Mouse (Mus musculus): ENCODE results near the gene Tmem234. TPM values are rescaled to one million over a fixed set of nuclear protein-coding genes. Genes with fewer than 3 reads are reported as not detected.

The Tmem234 gene
- total RNA-seq, 2 experiments from 2014 or later: 42.3 to 47.0 TPM

DNA sequence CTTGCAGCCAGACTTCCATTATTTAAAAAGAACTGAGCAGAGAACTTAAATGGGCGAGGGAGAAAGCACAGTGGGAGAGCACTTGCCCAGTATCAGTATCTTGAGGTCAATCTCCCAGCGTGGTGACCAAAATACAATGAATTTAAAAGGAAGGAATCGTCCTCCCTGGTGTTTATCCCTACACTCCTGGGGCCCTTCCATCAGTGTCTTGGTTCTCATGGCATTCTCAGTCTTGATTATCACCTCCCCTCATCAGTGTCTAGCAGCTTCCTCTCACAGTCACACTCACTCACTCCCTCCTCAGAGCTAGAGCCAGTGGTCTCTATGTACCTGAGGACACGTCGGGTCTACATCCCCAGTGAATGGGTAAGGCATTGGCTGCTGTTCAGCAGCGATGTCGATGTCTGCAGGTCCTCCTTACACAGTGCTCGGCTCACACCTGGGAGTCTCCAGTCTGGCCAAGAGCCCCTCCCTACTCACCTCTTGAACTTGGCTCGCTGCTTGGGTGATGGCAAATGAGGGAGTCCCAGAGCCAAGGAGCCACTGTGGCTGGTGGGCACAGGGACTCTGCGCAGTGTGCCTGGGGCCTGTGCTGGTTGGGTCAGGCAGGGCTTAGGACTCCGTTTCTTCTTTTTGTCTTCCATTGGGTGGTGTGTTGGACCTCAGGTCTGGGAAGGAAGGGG lies 21.8 kb downstream of the Tmem234 start:
- no peak for DNase-seq

DNA sequence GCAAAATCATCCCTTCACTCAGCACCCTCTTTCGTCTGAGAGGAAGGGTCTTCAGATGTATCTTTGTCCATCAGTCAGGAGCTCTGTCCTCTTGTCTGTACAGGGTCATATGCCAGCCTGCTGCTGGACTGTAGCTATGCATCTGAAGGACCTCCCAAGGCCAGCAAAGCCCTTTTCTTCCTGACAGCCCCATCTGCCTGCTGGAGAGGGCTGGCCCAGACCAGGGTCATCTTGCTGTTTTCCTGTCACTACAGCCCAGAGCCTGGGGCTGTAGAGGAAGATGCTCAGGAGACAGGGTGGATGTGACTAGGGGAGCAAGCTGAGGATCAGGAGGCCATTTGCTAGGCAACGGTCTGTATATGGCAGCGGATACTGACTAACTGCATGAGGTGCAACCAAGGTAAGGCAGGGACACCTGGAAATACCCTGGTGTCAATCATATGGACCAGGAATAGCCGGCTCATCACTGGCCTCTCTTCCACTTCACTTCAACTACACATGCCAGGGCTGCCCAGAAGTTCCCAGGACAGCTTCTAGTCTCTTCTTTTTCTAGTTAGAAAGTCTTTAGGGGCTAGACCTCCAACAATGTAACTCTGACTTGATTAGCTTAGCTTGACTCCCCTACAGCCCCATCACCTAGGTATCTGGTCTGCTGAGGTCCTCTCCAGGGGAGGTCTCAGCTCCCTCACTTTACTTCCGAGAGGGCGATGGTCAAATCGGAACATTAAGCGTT lies 22.5 kb downstream of the Tmem234 start:
- DNase-seq: no peak

DNA sequence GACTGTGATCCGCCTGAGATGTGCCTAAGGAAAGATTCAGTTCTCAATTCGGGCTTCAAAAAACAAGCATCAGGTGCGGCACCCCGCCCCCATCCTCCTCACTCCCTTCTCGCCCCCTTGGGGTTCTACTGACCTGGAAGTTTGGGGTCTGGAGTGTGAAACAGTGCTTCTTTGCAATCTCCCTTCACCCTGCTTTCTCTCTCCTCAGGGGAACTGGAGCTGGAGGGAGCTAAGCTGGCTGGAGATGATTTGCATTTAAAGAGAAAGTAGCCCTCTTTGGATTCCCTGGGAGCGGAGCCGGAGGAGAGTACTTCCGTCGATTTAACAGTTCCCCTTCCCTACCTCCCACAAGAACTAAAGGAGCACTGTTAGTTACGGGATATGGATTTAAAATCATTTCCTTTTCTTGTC lies 23.2 kb downstream of the Tmem234 start, which contains the start of gene Ccdc28b:
Gene Ccdc28b (minus strand): TSS at position 267 of the 411 bp plus-strand sequence.
- no peak for DNase-seq

DNA sequence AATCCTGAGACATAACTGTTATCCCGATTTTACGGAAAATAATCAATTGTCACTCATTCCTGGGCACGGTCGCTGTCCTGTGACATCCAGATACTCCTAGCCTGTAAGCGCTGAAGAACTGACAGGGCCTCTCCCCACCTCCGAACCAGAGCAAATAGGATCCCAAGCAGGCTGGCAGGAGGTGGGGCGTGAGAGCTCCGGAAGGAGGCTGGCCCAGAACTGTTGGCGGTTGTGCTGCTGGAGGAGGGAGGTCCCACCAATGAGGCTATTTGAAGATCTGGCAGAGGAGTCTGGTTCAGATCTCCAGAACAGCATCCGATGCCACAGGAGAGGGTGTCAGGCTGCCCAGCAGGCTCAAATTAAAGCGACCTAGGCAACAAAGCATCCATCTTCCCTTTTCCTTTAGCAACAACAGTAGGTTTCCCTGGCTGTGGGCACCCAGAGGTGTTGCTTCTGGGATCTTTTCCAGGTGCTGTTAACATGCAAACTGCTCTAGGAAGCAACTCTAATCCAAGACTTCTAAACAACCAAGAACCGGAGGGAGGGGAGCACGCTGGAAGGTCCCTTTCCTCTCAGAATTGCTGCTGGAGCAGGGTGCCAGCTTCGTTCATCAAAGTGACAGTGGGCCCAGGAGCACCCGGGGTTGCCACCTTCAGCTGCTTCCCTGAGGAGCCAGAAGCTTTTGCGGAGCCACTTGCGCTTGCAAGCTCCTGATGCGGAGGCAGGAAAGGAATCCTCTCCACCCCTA lies 24.0 kb downstream of the Tmem234 start:
- DNase-seq: peak; percentile 71

DNA sequence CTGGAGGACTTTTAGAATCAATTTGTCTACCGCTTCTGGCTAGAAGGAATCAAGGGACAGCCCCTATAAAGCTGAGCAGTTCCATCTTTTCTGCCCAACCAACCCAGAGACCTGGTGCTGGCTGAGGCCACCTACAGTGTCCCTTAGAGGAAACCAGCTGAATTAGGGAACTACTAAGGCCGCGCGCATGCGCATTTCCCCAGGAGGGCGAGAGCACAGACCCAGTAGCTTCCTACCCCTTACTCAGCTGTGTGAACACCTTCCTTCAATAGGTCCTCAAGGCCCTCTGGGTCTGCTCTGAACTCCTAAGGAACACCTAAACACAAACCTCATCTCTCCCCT lies 24.5 kb downstream of the Tmem234 start:
- DNase-seq: peak; percentile 36

DNA sequence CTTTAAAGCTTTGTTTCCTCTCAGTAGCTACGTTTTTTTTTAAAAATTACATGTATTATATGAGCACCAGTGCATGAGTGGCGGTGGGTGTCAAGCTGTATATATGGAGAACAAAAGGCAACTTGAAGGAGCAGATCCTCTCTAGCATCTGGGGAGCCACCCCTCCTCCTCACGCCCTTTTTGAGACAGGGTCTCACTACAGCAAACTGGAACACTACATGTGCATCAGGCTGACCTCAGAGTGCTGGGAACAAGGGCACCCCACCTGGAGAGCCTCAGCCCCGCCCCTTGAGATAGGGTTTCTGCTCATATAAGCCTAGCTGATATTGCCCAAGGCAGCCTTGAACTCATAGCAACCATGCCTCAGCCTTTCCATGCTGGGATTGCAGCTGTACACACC lies 25.0 kb downstream of the Tmem234 start:
- no peak for DNase-seq

DNA sequence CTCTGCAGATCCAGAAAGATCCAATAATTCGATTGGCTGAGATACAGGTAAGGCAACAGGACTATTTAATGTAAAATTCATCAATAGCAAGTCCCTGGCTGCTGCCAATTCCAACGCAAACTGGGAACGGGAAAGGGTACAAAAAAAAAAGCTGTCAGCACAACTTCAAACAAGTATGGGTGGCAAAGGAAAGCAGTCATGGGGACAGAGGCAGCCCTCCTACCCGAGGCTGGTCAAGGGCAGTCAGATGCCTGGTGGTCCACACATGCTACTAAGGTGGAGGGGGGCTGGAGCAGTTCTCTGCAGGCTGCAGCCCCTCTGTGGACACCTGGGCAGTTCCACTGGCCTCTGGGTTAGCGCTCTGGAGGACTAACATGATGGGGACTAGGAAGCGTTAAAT lies 25.6 kb downstream of the Tmem234 start:
- DNase-seq: no peak

DNA sequence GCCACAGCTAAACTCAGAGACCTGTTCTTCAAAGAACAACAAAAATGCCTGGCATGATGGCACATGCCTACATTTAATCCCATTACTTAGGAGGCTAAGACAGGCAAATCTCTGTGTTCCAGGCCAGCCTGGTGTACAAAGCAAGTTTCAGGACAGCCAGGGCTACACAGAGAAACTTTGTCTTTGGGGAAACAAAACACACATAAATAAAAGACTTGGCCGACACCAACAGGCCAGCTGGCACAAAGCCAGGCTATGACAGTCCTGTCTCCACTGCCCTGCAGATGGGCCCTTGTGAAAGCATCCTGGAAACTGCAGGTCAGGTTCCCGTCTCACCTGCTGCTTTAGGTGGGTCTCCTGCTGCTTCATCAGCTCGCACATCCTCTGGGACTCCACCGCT lies 30.5 kb downstream of the Tmem234 start:
- peak; percentile 39 for DNase-seq

DNA sequence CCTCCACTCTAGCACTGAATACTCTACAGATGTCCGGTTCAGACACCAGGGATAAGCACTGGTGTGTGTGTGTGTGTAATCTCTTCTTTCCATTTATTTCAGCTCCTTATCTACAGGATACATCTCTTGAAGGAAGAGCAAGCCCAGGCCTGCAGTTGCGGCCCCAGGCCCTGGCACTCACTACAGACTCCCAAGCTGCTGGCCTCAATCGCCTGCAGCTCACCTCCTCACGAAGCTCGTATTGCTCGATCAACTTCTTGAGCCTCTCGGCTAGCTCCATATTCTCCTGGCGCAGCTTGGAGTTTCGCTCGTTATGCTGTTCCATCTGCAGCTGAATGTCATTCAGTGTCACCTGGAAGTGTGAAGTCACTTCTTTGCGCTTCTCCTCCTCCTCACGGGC lies 31.4 kb downstream of the Tmem234 start:
- DNase-seq: no peak

DNA sequence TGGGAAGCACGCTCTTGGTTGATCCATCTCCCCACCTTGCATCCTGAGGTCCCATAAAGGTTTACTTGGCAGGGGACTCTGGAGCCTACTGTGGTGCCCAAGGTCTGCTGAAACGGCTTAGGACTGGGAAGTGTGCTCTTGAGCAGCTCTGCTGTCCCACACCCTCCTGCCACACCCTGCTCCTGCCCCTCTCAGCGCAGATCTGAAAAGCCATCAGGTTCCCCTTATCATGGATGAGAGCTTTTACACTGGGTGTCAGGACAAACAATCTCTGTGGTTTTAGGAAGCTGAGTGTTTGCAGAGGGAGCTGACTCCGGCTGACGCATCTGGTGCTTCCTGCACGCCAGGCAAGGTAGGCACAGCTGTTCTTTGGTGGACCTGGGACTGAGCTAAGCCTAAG lies 33.4 kb downstream of the Tmem234 start:
- DNase-seq: no peak

DNA sequence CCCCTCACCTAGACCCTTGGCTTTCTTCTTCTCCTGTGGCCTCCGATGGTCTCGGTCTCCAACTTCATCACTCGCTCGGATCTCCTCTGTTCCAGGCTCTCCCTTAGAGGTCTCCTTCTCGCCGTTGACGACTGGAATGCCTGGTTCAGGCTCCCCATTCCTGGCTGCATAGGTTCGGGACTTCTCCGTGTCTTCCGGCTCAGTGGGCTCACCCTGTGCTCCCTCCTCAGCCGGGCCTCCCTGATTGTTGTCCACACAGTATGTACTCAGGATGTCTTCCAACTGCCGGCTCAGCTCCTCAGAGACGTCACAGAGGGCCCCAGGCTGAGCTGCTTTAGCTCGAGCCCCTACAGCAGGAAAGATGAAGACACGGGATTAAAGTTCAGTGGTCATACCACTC lies 38.8 kb downstream of the Tmem234 start:
- DNase-seq: no peak

DNA sequence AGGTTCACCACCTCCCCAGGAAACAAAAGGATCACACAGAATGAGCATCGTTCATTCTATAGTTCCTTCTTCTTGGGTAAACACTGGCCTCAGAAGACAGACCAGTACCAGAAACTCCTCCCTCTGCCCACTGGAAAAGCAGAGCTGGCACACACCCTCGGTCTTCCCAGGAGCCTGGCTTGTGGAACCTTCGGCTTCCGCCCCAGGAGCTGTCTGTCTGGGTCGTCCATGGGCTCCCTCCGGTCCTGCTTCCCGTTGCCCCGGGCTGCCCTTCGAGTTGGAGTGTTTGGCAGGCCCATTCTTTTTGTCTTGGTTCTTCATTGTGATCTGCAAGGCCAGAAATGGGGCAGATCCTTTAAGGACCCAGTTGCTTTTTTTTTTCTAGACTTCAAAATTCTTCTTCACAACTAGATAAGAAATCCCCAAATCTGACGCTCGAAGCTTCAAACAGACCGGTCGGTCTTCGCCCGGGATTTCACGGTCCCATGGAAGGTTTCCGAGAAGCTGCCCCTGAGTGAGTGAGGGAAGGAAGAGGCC lies 39.7 kb downstream of the Tmem234 start:
- peak; percentile 46 for DNase-seq

DNA sequence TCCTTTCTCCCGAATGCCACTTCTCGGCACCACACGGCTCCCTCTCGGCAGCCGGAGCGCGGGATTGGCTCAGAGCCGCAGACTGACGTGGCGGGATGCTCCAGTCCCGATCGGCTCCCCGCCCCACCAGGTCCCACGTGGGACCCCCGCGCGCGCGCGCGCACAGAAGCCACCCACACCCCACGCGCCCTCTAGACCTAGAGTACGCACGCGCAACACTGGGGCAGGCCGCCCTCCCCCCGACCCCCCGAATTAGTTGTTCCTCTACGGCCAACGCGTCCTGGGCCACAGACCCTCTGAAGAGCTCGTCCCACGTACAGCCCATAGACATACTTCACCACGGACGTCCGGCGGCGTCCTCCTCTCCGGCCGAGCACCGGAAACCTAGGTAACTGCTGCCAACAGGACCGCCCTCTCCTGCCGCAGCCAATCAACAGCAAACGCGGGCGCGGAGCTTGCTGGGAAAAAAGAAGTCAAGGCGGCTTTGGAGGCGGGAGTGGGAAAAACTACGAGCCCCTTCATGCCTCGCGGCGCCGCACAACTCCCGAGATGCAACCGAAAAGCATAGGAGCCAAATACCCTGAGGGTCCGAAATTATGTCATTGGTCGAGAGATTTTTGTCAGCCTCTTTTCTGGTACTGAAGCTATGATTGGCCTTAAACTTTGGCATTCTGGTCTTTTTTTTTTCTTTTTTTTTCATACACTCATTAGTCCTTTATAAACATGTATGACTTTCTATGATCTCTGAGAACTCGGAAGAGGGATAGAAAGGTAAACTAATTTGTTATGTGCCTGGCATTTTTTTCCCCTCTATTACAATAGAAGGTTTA lies 40.4 kb downstream of the Tmem234 start, which contains the start of gene Txlna:
Gene Txlna (minus strand): TSS at position 428 of the 830 bp plus-strand sequence.
- peak; percentile 97 for DNase-seq

DNA sequence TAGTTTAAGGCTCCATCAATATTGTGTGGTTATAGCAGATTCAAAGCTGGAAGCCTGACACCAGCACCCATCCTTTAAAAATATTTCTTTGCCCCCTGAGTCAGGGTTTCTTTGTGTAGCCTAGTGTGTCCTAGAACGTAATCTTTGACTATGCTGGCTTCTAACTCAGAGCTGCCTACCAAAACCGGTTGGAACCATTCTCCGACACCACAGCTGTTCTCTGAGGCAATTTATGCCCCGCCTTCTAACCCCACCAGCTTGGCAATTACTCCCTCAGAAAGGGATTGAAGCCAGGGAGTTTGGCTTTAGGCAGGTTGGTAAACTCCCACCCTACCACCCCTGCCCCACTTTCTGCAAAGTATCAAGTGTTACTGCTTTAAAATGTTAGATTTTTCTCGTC lies 41.3 kb downstream of the Tmem234 start:
- no peak for DNase-seq

DNA sequence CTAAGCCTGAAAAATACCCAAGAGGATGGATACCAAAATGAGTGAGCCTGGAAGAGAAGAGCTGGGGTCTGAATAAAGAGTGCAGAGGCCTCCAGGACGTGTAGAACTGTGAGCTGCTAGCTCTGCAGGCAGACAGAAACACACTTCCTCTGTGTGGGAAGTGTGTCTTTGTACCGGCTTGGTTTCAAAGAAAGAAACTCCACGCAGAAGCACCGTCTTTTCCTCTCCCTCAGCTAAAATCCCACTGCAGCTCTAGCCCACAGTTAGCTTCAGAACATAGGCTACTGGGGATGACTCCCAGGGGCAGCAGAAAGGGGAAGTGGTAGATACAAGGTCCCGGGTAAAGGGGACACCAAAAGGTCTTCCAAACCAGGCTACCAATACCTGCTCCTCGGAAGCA lies 44.7 kb downstream of the Tmem234 start:
- no peak for DNase-seq

DNA sequence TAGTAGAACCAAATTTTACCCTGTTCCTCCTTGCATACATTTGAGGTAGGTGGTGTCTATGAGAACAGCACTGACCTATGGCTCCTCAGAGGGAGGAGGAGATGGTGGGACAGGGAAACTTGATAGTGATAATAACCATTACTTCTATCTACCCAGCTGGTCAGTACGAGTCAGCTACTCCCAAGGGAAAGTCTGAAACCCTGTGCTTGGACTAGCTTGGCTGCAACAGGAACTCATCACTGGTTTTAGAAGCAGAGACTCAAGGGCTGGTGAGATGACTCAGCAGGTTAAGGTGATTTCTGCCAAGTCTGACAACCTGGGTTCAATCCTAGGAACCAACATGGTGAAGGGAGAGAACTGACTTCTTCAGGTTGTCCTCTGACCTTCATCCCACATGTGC lies 48.2 kb downstream of the Tmem234 start:
- DNase-seq: no peak

DNA sequence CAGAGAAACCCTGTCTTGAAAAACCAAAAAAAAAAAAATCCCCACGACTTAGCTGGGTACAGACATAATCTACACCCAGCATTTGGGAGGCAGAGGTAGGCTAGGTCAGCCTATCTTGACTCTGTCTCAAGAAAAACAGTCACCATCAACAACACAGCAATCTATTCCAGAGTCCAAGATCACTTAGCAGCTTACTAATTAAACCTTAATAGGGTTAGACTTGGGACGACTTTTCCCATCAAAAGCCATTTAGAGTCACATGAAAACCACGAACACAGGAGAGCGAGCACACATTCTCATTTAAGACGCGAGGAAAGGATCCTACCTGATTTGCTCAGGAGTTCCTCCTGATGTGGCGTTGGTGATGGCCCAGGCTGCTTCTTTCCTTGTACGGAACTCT lies 49.9 kb downstream of the Tmem234 start:
- DNase-seq: no peak

DNA sequence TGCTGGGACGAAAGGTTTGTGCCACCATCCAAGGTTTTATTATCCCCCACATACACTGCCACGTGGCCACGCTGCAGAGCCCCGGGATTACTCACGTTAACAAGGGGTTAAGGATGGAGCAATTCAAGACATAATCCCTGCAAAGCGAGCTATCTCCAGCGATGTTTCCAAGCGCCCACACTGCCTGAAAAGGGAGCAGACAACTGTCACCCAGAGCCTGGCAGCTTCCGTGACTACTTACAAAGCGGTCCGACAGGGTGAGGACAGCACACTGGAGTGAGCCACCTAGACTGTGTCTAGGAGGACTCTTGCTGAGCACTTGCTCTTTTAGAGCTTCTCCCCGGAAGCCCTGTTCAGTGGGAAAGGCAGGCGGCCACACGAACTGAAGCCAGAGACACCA lies 54.3 kb downstream of the Tmem234 start:
- no peak for DNase-seq

DNA sequence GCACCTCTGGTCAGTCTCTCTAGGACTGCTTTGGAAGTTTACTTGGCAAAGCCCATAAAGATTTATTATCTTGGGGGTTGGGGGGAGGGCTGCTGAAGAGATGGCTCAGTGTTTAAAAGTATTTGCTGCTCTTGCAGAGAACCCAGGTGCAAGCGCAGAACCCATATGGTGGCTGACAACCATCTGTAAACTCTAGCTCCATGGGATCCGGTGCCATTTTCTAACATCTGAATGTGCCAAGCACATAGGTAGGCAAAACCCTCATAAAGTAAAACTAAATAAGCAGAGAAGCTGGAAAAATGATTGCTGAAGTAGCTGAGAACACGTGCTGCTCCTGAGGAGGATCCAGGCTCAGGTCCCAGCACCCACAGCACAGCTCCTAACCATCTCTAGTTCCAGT lies 61.1 kb downstream of the Tmem234 start:
- no peak for DNase-seq

DNA sequence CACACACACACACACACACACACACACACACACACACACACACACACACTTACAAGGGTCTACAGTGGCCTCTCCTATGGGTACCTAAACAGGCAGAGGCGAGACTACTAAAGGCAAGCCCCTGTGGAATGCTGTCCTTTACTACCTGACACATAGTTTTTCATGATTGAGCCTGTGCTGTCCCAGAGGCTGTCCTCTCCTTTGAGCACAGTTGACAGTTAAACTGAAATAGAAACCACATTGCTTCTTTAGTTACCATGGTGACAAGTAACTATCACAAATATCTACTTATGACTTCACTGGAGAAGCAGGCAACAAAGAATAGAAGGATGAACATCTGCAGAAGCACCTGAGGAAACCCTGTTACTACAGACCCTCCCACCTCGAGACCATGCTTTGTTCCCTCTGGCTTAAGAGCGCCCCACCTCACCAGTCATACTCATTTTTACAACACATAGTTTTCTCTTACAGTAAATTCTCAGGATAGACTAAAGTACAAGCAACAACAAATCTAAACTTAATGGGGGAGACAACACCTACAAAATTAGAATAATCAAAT lies 61.9 kb downstream of the Tmem234 start:
- DNase-seq: no peak

DNA sequence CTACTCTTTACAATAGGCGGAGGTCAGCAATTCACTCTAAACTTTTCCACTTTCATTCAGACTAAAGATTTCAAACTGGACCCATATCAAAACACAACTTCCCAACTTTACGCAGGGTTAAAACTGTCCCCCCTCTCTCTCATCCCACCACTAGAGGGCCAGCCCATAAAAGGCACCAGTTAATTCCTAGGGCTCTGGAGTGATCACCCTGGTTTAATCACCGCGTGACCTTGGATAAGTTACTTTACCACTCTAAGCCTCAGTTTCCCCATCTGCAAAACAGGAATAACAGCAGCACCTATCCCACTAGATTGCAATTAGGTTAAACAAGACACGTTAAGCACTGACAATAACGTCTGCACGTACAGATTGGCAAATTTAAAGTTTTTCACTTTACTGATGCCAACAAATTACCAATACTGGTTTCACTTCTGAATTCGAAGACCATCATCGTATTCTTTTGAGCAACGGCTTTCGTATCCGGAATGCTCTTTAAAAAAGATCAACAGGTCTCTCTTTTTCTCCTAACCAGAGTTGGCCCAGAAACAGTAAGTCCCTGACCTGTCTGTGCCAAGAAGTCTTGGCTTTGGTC lies 71.1 kb downstream of the Tmem234 start:
- peak; percentile 36 for DNase-seq
